Mouse (Mus musculus): ENCODE measurements around the gene 2310061I04Rik.

DNA sequence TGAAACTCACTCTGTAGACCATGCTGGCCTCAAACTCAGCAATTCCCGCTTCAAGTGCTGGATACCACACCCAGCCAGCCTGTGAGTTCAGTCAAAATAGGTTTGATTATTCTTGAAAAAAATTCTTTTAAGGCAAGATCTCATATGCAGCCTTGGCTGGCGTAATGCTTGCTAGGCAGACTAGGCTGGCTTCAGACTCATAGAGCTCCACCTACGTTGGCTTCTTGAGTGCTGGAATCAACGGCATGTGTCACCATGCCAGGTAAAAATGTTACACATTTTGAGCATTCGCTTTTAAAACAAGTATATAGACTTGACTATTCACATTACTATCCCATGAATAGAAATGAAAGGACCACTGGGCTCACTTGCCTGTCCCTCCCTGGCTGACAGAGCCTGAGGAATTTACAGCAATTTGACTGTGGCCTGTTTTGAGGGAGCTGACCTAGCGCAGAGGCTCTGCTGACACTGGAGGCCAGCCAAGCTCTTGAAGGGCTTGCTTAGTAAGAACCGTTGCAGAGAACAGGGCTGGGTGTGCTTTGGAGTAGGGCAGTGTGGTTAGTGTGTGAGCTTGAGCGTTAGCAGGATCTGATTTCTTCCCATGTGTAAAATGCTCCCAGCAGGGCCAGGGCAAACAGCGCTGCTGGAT, 6.2 kb upstream of the 2310061I04Rik start:
- TF ChIP-seq POLR2A (IDR thresholded peaks at IDR 0.05; ENCODE audit: control insufficient read depth, extremely low read depth, insufficient read depth, low read length, poor library complexity), result no peak
- no peak for TF ChIP-seq CTCF (IDR thresholded peaks at IDR 0.05; ENCODE audit: borderline replicate concordance, control insufficient read depth, extremely low read depth, insufficient read depth, low read length, poor library complexity)

Data from thymus, adult 2 months (tissue).